Mouse (Mus musculus) midbrain, embryonic 16.5 days (tissue): ENCODE measurements at regions not wholly inside any gene's neighbourhood (a gene's known extent, or its start where the extent isn't known, plus 50 kb on each side); places are given as distances from the start of the nearest gene placed in this dataset.

ENCODE experiments used
- ATAC-seq: fragments of 200-750 bp; cut with Nextera tagmentation; 2 replicates; pipeline ENCODE4 v1.8.0; 2017; ENCODE audit warnings: moderate TSS enrichment
- H3K27ac ChIP-seq: fragments of 300-500 bp; sonication (generic); 2 replicates; pipeline ENCODE4 v1.5.1; 2014; ENCODE audit warnings: mild to moderate bottlenecking, low read length, mixed read lengths
- H3K27me3 ChIP-seq: fragments of 300-500 bp; sonication (generic); 2 replicates; pipeline ENCODE4 v1.6.1; 2014; ENCODE audit warnings: low read depth, low read length, mixed read lengths; ENCODE audit not compliant: control insufficient read depth, insufficient read depth
- H3K36me3 ChIP-seq: fragments of 300-500 bp; sonication (generic); 2 replicates; pipeline ENCODE4 v1.6.1; 2014; ENCODE audit warnings: mild to moderate bottlenecking, low read length, moderate library complexity, mixed read lengths; ENCODE audit not compliant: control insufficient read depth, insufficient read depth
- H3K4me1 ChIP-seq: fragments of 300-500 bp; sonication (generic); 2 replicates; pipeline ENCODE4 v1.6.1; 2014; ENCODE audit warnings: mild to moderate bottlenecking, low read length, mixed read lengths; ENCODE audit not compliant: control insufficient read depth, insufficient read depth
- H3K4me2 ChIP-seq: fragments of 300-500 bp; sonication (generic); 2 replicates; pipeline ENCODE4 v1.6.1; 2014; ENCODE audit warnings: mild to moderate bottlenecking, low read length, mixed read lengths
- H3K4me3 ChIP-seq: fragments of 300-500 bp; sonication (generic); 2 replicates; pipeline ENCODE4 v1.5.1; 2014; ENCODE audit warnings: low read depth, mild to moderate bottlenecking, low read length, moderate library complexity, mixed read lengths
- H3K9ac ChIP-seq: fragments of 300-500 bp; sonication (generic); 2 replicates; pipeline ENCODE4 v1.6.1; 2014; ENCODE audit warnings: low read depth, low read length, mixed read lengths
- H3K9me3 ChIP-seq: fragments of 300-500 bp; sonication (generic); replicated peaks from 2 replicates; pipeline ENCODE4 v1.6.1; 2014; ENCODE audit warnings: mild to moderate bottlenecking, low read length, mixed read lengths; ENCODE audit not compliant: control insufficient read depth, poor library complexity, severe bottlenecking
- WGBS: fragments of 180-500 bp; shearing (Covaris S2); extraction: QIAGEN DNeasy Blood & Tissue Kit; methylation state at CpG from one replicate; pipeline ENCODE4 v1.1.7; 2014; 5-methylcytosine and 5-hydroxymethylcytosine counted together

- H3K36me3 ChIP-seq: no peaks in the 10 kb centered on the region
- H3K4me2 ChIP-seq: no peak overlapping the region
- no peak overlapping the region for H3K4me3 ChIP-seq
- H3K9me3 ChIP-seq: no peaks in the 10 kb centered on the region
- H3K27me3 ChIP-seq: no peaks in the 10 kb centered on the region
- H3K4me1 ChIP-seq: peaks cover 2% of the 10 kb centered on the region; the same call in 1 of the 2 replicates
- WGBS: 0% methylated on average over 1 of the region's 1 CpGs
- H3K27ac ChIP-seq: no peak overlapping the region; the same call in 1 of the 2 replicates
- no peak overlapping the region for H3K9ac ChIP-seq
- peak; percentile 49; the same call in 1 of the 2 replicates for ATAC-seq
Measured at GRCm38 (mm10) chr9:84278731-84279130, 353.8 kb downstream of the Bckdhb start.

DNA sequence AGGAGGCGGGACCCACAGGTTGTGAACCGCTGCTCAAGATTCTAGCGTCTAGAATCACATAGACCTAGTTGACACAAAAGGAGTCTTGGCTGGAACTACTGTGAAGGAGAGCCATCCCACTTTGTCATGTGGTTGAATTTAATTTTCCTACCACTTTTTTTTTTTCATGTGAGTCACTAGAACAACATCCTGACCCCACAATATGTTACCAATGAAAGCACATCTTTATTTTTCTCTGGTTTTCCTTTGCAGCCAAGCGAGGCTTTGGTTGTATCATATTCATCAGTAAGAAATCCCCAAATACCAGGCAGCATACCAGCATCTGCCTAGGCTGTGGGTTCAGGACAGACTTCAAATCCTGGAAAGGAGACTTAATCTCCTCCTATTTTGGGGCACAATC is 356.0 kb downstream of the Bckdhb start:
- Histone ChIP-seq H3K4me2 (no peak overlapping the region), H3K9me3 (no peaks in the 10 kb centered on the region), H3K27ac (no peak overlapping the region), H3K4me1 (peaks cover 2% of the 10 kb centered on the region; the same call in 1 of the 2 replicates), H3K4me3 (no peak overlapping the region), H3K27me3 (no peaks in the 10 kb centered on the region), H3K9ac (no peak overlapping the region), H3K36me3 (no peaks in the 10 kb centered on the region)
- no peak for ATAC-seq
- WGBS: 98% methylated on average over 4 of the region's 4 CpGs

DNA sequence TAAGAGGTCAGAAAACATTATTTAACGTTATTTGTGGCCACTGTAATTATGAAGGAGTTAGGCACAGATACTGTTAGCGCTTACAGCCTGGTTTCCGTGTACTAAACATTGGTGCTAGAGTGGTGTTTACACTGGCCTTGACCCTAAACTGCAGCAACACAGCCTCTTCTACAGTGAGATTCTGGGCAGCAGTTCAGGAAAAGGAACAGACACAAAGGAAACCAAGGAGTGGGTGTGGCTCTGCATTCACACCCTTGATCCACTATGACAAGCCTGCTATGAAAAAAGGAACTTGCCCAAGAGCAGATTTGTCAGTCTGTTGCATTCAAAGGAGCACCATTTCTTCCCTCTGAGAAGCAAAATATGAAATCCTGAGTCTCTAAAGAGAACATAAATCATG is 356.7 kb downstream of the Bckdhb start:
- 65% methylated on average over 3 of the region's 3 CpGs for WGBS
- H3K4me1 ChIP-seq: peaks cover 4% of the 10 kb centered on the region; the same call in 1 of the 2 replicates

GRCm38 (mm10) chr9:84283296-84283695 is 358.4 kb downstream of the Bckdhb start:
- WGBS: 79% methylated on average over 6 of the region's 6 CpGs
- Histone ChIP-seq H3K9ac (no peak overlapping the region), H3K4me3 (no peak overlapping the region), H3K9me3 (no peaks in the 10 kb centered on the region), H3K27ac (no peak overlapping the region), H3K4me1 (peaks cover 3% of the 10 kb centered on the region; the same call in 1 of the 2 replicates), H3K4me2 (no peak overlapping the region), H3K36me3 (no peaks in the 10 kb centered on the region), H3K27me3 (no peaks in the 10 kb centered on the region)
- ATAC-seq: no peak

More for the DNA sequence above, 356.7 kb downstream of the Bckdhb start:
- H3K9ac ChIP-seq: no peak overlapping the region
- H3K27ac ChIP-seq: no peak overlapping the region
- 0 out of 2 replicates have a peak, but pooled peaks have one; percentile 40 for ATAC-seq
- H3K9me3 ChIP-seq: no peaks in the 10 kb centered on the region
- no peak overlapping the region for H3K4me3 ChIP-seq
- H3K4me2 ChIP-seq: no peak overlapping the region
- no peaks in the 10 kb centered on the region for H3K27me3 ChIP-seq
- H3K36me3 ChIP-seq: no peaks in the 10 kb centered on the region

DNA sequence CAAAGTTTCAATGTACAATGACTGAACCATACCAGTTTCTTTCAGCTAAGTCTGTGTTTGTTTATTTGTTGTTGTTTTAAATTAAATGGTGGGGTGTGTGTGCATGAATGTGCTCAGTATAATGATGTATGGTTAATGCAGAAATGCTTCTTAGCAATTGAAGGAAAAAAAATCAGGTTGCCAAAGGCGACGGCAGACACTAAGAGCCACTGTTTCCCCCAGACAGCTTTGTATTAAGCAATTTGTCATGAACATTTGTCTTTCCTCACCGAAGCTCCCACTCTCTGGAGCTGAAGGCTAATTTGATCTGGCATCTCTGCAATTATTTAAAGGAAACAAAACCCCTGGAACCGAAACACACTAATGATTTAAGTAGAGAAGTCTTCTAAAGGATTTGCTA is 360.7 kb downstream of the Bckdhb start:
- no peak overlapping the region for H3K27ac ChIP-seq
- H3K4me2 ChIP-seq: no peak overlapping the region
- peaks cover 2% of the 10 kb centered on the region; the same call in 1 of the 2 replicates for H3K4me1 ChIP-seq
- H3K36me3 ChIP-seq: no peaks in the 10 kb centered on the region
- H3K9ac ChIP-seq: no peak overlapping the region
- peak; percentile 80 for ATAC-seq
- 29% methylated on average over 4 of the region's 4 CpGs for WGBS
- H3K4me3 ChIP-seq: no peak overlapping the region
- no peaks in the 10 kb centered on the region for H3K27me3 ChIP-seq
- H3K9me3 ChIP-seq: no peaks in the 10 kb centered on the region

DNA sequence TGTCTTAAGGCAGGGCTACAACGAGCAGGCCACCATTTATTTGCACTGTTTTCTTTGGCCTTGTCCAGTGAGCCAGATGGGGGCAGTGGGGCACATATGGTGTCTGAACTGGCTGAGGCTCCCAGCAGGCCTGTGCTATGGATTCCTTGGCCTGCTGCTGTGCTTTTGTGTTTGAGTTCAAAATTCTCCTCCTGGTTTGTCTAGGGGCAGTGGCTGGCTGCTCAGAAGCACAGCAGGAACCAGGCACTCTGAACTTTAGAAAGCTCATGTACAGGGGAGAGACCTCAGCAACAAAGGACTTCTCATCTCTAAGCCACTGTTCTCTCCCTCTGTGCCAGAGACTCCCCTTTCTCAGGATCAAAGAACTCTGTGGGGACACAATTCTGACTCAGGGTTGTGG is 370.9 kb downstream of the Bckdhb start:
- ATAC-seq: no peak
- H3K9ac ChIP-seq: no peak overlapping the region
- no peaks in the 10 kb centered on the region for H3K36me3 ChIP-seq
- H3K4me2 ChIP-seq: no peak overlapping the region
- WGBS: 22% methylated on average over 1 of the region's 1 CpGs
- no peak overlapping the region for H3K27ac ChIP-seq
- no peak overlapping the region for H3K4me3 ChIP-seq
- no peaks in the 10 kb centered on the region for H3K4me1 ChIP-seq
- H3K27me3 ChIP-seq: no peaks in the 10 kb centered on the region
- H3K9me3 ChIP-seq: no peaks in the 10 kb centered on the region

GRCm38 (mm10) chr9:84296456-84296855 is 371.5 kb downstream of the Bckdhb start:
- Histone ChIP-seq H3K27ac (no peak overlapping the region), H3K4me3 (no peak overlapping the region), H3K4me2 (no peak overlapping the region), H3K27me3 (no peaks in the 10 kb centered on the region), H3K9ac (no peak overlapping the region), H3K4me1 (no peaks in the 10 kb centered on the region), H3K9me3 (no peaks in the 10 kb centered on the region), H3K36me3 (no peaks in the 10 kb centered on the region)
- WGBS: 91% methylated on average over 3 of the region's 3 CpGs
- no peak for ATAC-seq

- ATAC-seq: no peak
- H3K36me3 ChIP-seq: no peaks in the 10 kb centered on the region
- no peak overlapping the region for H3K4me3 ChIP-seq
- 96% methylated on average over 2 of the region's 2 CpGs for WGBS
- H3K27me3 ChIP-seq: no peaks in the 10 kb centered on the region
- H3K4me1 ChIP-seq: no peaks in the 10 kb centered on the region
- H3K9ac ChIP-seq: no peak overlapping the region
- H3K27ac ChIP-seq: no peak overlapping the region
- H3K4me2 ChIP-seq: no peak overlapping the region
- no peaks in the 10 kb centered on the region for H3K9me3 ChIP-seq
Measured at GRCm38 (mm10) chr9:84304398-84304797, 379.5 kb downstream of the Bckdhb start.

DNA sequence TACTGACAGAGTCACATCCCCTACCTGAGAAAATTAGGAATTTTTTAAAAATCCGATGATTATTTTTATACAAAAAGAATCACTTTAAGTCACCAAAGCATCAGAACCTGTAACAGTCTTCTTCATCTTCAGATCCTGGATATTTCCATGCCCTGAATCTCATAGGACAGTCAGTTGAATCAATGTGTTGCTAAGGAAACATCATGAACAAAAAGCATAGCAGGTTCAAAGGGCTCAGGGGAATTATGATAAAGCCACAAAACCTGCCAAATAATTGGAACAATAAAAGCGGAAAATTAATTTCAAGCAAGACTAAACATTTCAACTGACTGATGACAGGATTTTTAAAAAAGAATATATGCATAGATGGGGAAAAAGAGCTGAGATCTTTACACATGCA is 393.9 kb downstream of the Bckdhb start:
- WGBS: 73% methylated on average over 2 of the region's 2 CpGs
- no peak overlapping the region for H3K27ac ChIP-seq
- no peaks in the 10 kb centered on the region for H3K27me3 ChIP-seq
- no peaks in the 10 kb centered on the region for H3K36me3 ChIP-seq
- H3K4me2 ChIP-seq: no peak overlapping the region
- peaks cover 8% of the 10 kb centered on the region; the same call in 1 of the 2 replicates for H3K4me1 ChIP-seq
- H3K9me3 ChIP-seq: no peaks in the 10 kb centered on the region
- H3K9ac ChIP-seq: no peak overlapping the region
- H3K4me3 ChIP-seq: no peak overlapping the region
- ATAC-seq: 0 out of 2 replicates have a peak, but pooled peaks have one; percentile 47
